Mouse (Mus musculus): Measurements from ENCODE around the gene Lrrc8c.

DNA sequence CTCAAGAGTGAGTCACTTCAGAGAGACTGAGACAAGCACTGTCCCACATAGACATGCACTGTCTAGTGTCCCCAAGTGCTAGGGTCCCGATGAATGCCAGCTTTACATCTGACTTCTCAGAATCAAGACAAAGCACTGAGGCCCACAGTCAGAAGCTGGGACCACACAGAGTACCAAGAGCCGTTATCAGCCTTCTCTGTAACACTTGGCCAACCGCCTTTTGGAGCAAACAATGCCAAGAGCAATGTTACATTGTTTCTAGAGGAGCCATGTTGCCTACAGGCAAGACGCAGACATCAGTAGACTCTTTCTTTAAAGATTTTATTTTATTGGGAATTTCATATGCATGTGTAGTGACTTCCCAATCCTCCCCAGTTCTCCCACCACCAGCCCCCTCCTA lies 73.2 kb downstream of the Lrrc8c start:
- TF ChIP-seq CTCF (IDR thresholded peaks at IDR 0.05; ENCODE audit: low read depth, low read length) = no peak
- no peak for TF ChIP-seq TAL1 (conservative IDR thresholded peaks at IDR 0.05; ENCODE audit: low read depth, low read length)
- TF ChIP-seq GATA2 (IDR thresholded peaks at IDR 0.05; ENCODE audit: borderline replicate concordance, low read depth, low read length) = no peak
- no peak for TF ChIP-seq GATA1 (IDR thresholded peaks at IDR 0.05; ENCODE audit: borderline replicate concordance, low read length)

Measured in G1E (cell line).